Mouse (Mus musculus) intestine, embryonic 16.5 days (tissue): Measurements from ENCODE around the gene Pkn2. TPM values are rescaled to one million over a fixed set of nuclear protein-coding genes. Genes with fewer than 3 reads are reported as not detected.

ENCODE experiments used
- ATAC-seq: fragments of 200-750 bp; cut with Nextera tagmentation; 2 replicates; pipeline ENCODE4 v1.8.0; 2017; ENCODE audit warnings: moderate TSS enrichment, moderate library complexity
- H3K27ac ChIP-seq: fragments of 300-500 bp; sonication (generic); 2 replicates; pipeline ENCODE4 v1.5.1; 2014; ENCODE audit warnings: mild to moderate bottlenecking, low read length
- H3K27me3 ChIP-seq: fragments of 300-500 bp; sonication (generic); replicated peaks from 2 replicates; pipeline ENCODE4 v1.6.1; 2014; ENCODE audit warnings: low read length, control low read depth, mixed read lengths; ENCODE audit not compliant: control insufficient read depth, insufficient read depth
- H3K36me3 ChIP-seq: fragments of 300-500 bp; sonication (generic); 2 replicates; pipeline ENCODE4 v1.6.1; 2014; ENCODE audit warnings: low read length, control low read depth; ENCODE audit not compliant: control insufficient read depth, insufficient read depth
- H3K4me1 ChIP-seq: fragments of 300-500 bp; sonication (generic); 2 replicates; pipeline ENCODE4 v1.6.1; 2014; ENCODE audit warnings: low read length, control low read depth, mixed read lengths; ENCODE audit not compliant: control insufficient read depth, insufficient read depth
- H3K4me2 ChIP-seq: fragments of 300-500 bp; sonication (generic); 2 replicates; pipeline ENCODE4 v1.6.1; 2014; ENCODE audit warnings: low read depth, low read length, control low read depth
- H3K4me3 ChIP-seq: fragments of 300-500 bp; sonication (generic); 2 replicates; pipeline ENCODE4 v1.5.1; 2014; ENCODE audit warnings: mild to moderate bottlenecking, low read length
- H3K9ac ChIP-seq: fragments of 300-500 bp; sonication (generic); 2 replicates; pipeline ENCODE4 v1.6.1; 2014; ENCODE audit warnings: low read depth, low read length
- H3K9me3 ChIP-seq: fragments of 300-500 bp; sonication (generic); 2 replicates; pipeline ENCODE4 v1.6.1; 2016; ENCODE audit warnings: low read length, control low read depth; ENCODE audit not compliant: control insufficient read depth
- WGBS: fragments of 180-500 bp; shearing (Covaris S2); extraction: QIAGEN DNeasy Blood & Tissue Kit; methylation state at CpG from one replicate; pipeline ENCODE4 v1.1.7; 2014; 5-methylcytosine and 5-hydroxymethylcytosine counted together
- polyA plus RNA-seq: library from polyadenylated mRNA; unstranded; fragments of >200 nt; fragmentation: Nextera tagmentation; extraction: Ambion mirVana; gene quantifications from 2 replicates; pipeline ENCODE4 v1.2.1, GENCODE M21; 2015

The Pkn2 gene
- 29.9 and 30.8 TPM in 2 replicates for polyA plus RNA-seq

- peak; percentile 98 for ATAC-seq
- H3K36me3 ChIP-seq, result no peaks in the 10 kb centered on the region
Measured at GRCm38 (mm10) chr3:142881872-142882623, at the start of gene Pkn2. Gene Pkn2, minus strand, starts transcription at chr3:142882004.

GRCm38 (mm10) chr3:142929906-142930305 is 48.1 kb upstream of the Pkn2 start:
- no peaks in the 10 kb centered on the region for H3K9me3 ChIP-seq
- WGBS, result 73% methylated on average over 2 of the region's 2 CpGs
- H3K4me2 ChIP-seq, result no peak overlapping the region
- no peak overlapping the region for H3K27ac ChIP-seq
- no peak overlapping the region for H3K9ac ChIP-seq
- H3K36me3 ChIP-seq, result no peaks in the 10 kb centered on the region
- H3K27me3 ChIP-seq, result no peaks in the 10 kb centered on the region
- ATAC-seq, result no peak
- no peak overlapping the region for H3K4me3 ChIP-seq
- H3K4me1 ChIP-seq, result no peaks in the 10 kb centered on the region

More at GRCm38 (mm10) chr3:142881872-142882623, at the start of gene Pkn2:
- H3K27ac ChIP-seq, result peak within 1 kb of the TSS; percentile 99
- peak within 1 kb of the TSS; percentile 69 for H3K4me2 ChIP-seq
- no peaks in the 10 kb centered on the region for H3K27me3 ChIP-seq
- H3K4me1 ChIP-seq, result no peaks in the 10 kb centered on the region
- peak within 1 kb of the TSS; percentile 100 for H3K4me3 ChIP-seq
- under 1% methylated on average over 65 of the region's 84 CpGs for WGBS
- H3K9ac ChIP-seq, result peak within 1 kb of the TSS; percentile 98
- no peaks in the 10 kb centered on the region for H3K9me3 ChIP-seq

- no peak overlapping the region for H3K4me3 ChIP-seq
- 87% methylated on average over 3 of the region's 3 CpGs for WGBS
- no peaks in the 10 kb centered on the region for H3K9me3 ChIP-seq
- H3K4me2 ChIP-seq, result no peak overlapping the region
- no peaks in the 10 kb centered on the region for H3K4me1 ChIP-seq
- H3K9ac ChIP-seq, result no peak overlapping the region
- H3K27ac ChIP-seq, result no peak overlapping the region
- ATAC-seq, result no peak
- H3K36me3 ChIP-seq, result no peaks in the 10 kb centered on the region
- no peaks in the 10 kb centered on the region for H3K27me3 ChIP-seq
Measured at GRCm38 (mm10) chr3:142927311-142927710, 45.5 kb upstream of the Pkn2 start.

GRCm38 (mm10) chr3:142924831-142925348 is 43.1 kb upstream of the Pkn2 start:
- WGBS, result 73% methylated on average over 2 of the region's 2 CpGs

GRCm38 (mm10) chr3:142919070-142919469 is 37.3 kb upstream of the Pkn2 start:
- Histone ChIP-seq H3K9ac (no peak overlapping the region), H3K27ac (no peak overlapping the region), H3K4me2 (no peak overlapping the region), H3K4me1 (no peaks in the 10 kb centered on the region; the same call in 1 of the 2 replicates), H3K27me3 (no peaks in the 10 kb centered on the region), H3K36me3 (no peaks in the 10 kb centered on the region), H3K4me3 (no peak overlapping the region), H3K9me3 (no peaks in the 10 kb centered on the region)
- WGBS, result 45% methylated on average over 3 of the region's 3 CpGs
- ATAC-seq, result no peak

More at GRCm38 (mm10) chr3:142924831-142925348, 43.1 kb upstream of the Pkn2 start:
- H3K4me1 ChIP-seq, result no peaks in the 10 kb centered on the region
- no peak for ATAC-seq
- no peak overlapping the region for H3K4me3 ChIP-seq
- no peaks in the 10 kb centered on the region for H3K9me3 ChIP-seq
- no peak overlapping the region for H3K4me2 ChIP-seq
- H3K27ac ChIP-seq, result no peak overlapping the region
- no peak overlapping the region for H3K9ac ChIP-seq
- no peaks in the 10 kb centered on the region for H3K36me3 ChIP-seq
- H3K27me3 ChIP-seq, result no peaks in the 10 kb centered on the region

GRCm38 (mm10) chr3:142917760-142918439 is 36.1 kb upstream of the Pkn2 start:
- no peaks in the 10 kb centered on the region for H3K36me3 ChIP-seq
- H3K27ac ChIP-seq, result peak overlapping the region; percentile 21; the same call in 1 of the 2 replicates
- no peaks in the 10 kb centered on the region for H3K27me3 ChIP-seq
- no peaks in the 10 kb centered on the region; the same call in 1 of the 2 replicates for H3K4me1 ChIP-seq
- H3K9me3 ChIP-seq, result no peaks in the 10 kb centered on the region
- H3K4me2 ChIP-seq, result peak overlapping the region; percentile 20
- ATAC-seq, result peak; percentile 92
- 55% methylated on average over 4 of the region's 4 CpGs for WGBS
- no peak overlapping the region for H3K4me3 ChIP-seq
- H3K9ac ChIP-seq, result no peak overlapping the region

GRCm38 (mm10) chr3:142917171-142917570 is 35.4 kb upstream of the Pkn2 start:
- H3K9me3 ChIP-seq, result no peaks in the 10 kb centered on the region
- H3K36me3 ChIP-seq, result no peaks in the 10 kb centered on the region
- H3K4me2 ChIP-seq, result peak overlapping the region; percentile 20; the same call in 1 of the 2 replicates
- no peak overlapping the region for H3K4me3 ChIP-seq
- H3K27ac ChIP-seq, result no peak overlapping the region
- 78% methylated on average over 4 of the region's 4 CpGs for WGBS
- H3K4me1 ChIP-seq, result no peaks in the 10 kb centered on the region; the same call in 1 of the 2 replicates
- H3K9ac ChIP-seq, result no peak overlapping the region
- no peaks in the 10 kb centered on the region for H3K27me3 ChIP-seq
- ATAC-seq, result no peak

GRCm38 (mm10) chr3:142913295-142913694 is 31.5 kb upstream of the Pkn2 start:
- Histone ChIP-seq H3K27me3 (no peaks in the 10 kb centered on the region), H3K4me1 (no peaks in the 10 kb centered on the region; the same call in 1 of the 2 replicates), H3K4me2 (no peak overlapping the region), H3K9me3 (no peaks in the 10 kb centered on the region), H3K9ac (no peak overlapping the region), H3K36me3 (no peaks in the 10 kb centered on the region), H3K4me3 (no peak overlapping the region), H3K27ac (no peak overlapping the region)
- ATAC-seq, result no peak
- WGBS, result 84% methylated on average over 1 of the region's 1 CpGs

- no peak overlapping the region for H3K4me3 ChIP-seq
- H3K4me2 ChIP-seq, result no peak overlapping the region
- no peaks in the 10 kb centered on the region for H3K9me3 ChIP-seq
- H3K4me1 ChIP-seq, result no peaks in the 10 kb centered on the region
- H3K27ac ChIP-seq, result no peak overlapping the region
- no peak overlapping the region for H3K9ac ChIP-seq
- no peaks in the 10 kb centered on the region for H3K27me3 ChIP-seq
- H3K36me3 ChIP-seq, result no peaks in the 10 kb centered on the region
- no peak for ATAC-seq
- WGBS, result 88% methylated on average over 2 of the region's 2 CpGs
Measured at GRCm38 (mm10) chr3:142899683-142900082, 17.9 kb upstream of the Pkn2 start.
